Mouse (Mus musculus) neural tube, embryonic 14.5 days (tissue): Measurements from ENCODE around the gene Gapvd1. TPM values are rescaled to one million over a fixed set of nuclear protein-coding genes. Genes with fewer than 3 reads are reported as not detected.

Experiments
- ATAC-seq: fragments of 200-750 bp; cut with Nextera tagmentation; 2 replicates; pipeline ENCODE4 v1.8.0; 2017; ENCODE audit warnings: low read depth, mild to moderate bottlenecking, moderate TSS enrichment, moderate library complexity
- H3K27ac ChIP-seq: fragments of 300-500 bp; sonication (generic); 2 replicates; pipeline ENCODE4 v1.5.1; 2014; ENCODE audit warnings: low read depth, mild to moderate bottlenecking, control low read depth, low read length, moderate library complexity, mixed read lengths
- H3K27me3 ChIP-seq: fragments of 300-500 bp; sonication (generic); 2 replicates; pipeline ENCODE4 v1.6.1; 2014; ENCODE audit warnings: low read length; ENCODE audit not compliant: control insufficient read depth, insufficient read depth
- H3K36me3 ChIP-seq: fragments of 300-500 bp; sonication (generic); 2 replicates; pipeline ENCODE4 v1.6.1; 2014; ENCODE audit warnings: low read length, mixed read lengths; ENCODE audit not compliant: control insufficient read depth, insufficient read depth
- H3K4me1 ChIP-seq: fragments of 300-500 bp; sonication (generic); 2 replicates; pipeline ENCODE4 v1.6.1; 2014; ENCODE audit warnings: low read length; ENCODE audit not compliant: control insufficient read depth, insufficient read depth
- H3K4me2 ChIP-seq: fragments of 300-500 bp; sonication (generic); 2 replicates; pipeline ENCODE4 v1.6.1; 2014; ENCODE audit warnings: mild to moderate bottlenecking, low read depth, low read length, control low read depth
- H3K4me3 ChIP-seq: fragments of 300-500 bp; sonication (generic); 2 replicates; pipeline ENCODE4 v1.5.1; 2014; ENCODE audit warnings: low read depth, low read length, control low read depth, mixed read lengths
- H3K9ac ChIP-seq: fragments of 300-500 bp; sonication (generic); replicated peaks from 2 replicates; pipeline ENCODE4 v1.6.1; 2014; ENCODE audit warnings: low read depth, mild to moderate bottlenecking, control low read depth, low read length, mixed read lengths
- H3K9me3 ChIP-seq: fragments of 300-500 bp; sonication (generic); 2 replicates; pipeline ENCODE4 v1.6.1; 2016; ENCODE audit warnings: low read length; ENCODE audit not compliant: control insufficient read depth
- WGBS: fragments of 180-500 bp; shearing (Covaris S2); extraction: QIAGEN DNeasy Blood & Tissue Kit; methylation state at CpG from one replicate; pipeline ENCODE4 v1.1.7; 2014; 5-methylcytosine and 5-hydroxymethylcytosine counted together
- polyA plus RNA-seq: library from polyadenylated mRNA; unstranded; fragments of >200 nt; fragmentation: Nextera tagmentation; extraction: Ambion mirVana; gene quantifications from 2 replicates; pipeline ENCODE4 v1.2.1, GENCODE M21; 2014

Gene Gapvd1
- polyA plus RNA-seq, 1 experiment from 2014 or later = 119 TPM

DNA sequence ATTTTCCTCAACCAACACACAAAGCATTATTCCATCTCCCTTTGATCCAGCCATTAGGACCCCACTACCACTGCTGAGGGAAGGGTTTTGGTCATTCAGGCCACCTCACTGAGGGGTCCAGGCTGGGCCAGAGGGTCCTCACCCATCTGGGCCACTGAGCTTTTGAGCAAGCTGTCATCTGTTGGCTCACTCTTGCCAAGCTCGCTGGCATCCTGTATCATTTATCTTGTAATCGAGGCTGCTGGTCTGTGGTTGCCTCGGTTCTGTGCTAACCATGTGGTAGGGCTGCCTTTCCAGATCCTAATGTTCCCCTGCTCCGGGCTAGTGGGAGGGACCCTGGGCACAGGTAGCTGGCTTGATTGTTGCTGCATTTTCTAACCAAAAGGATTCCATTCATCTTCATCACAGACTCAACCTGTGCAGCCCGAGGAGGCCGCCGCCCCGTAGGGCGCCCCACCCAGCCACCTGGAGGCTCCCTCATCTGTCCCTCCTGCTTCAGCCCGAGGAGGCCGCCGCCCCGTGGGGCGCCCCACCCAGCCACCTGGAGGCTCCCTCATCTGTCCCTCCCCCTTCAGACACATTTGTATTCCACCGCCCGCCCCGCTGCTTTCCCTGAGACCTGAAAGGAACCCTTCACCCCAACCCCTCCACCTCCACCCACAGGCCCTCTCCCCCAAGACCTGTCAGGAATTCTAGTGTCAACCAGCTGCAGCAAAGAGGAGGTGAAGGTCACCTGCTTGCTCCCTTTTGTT, 86.4 kb downstream of the Gapvd1 start:
- no peak overlapping the region for H3K9ac ChIP-seq
- ATAC-seq = no peak
- 40% methylated on average over 17 of the region's 17 CpGs for WGBS
- H3K27ac ChIP-seq = no peak overlapping the region
- H3K4me3 ChIP-seq = no peak overlapping the region
- H3K27me3 ChIP-seq = no peaks in the 10 kb centered on the region
- no peak overlapping the region for H3K4me2 ChIP-seq
- no peaks in the 10 kb centered on the region for H3K9me3 ChIP-seq
- H3K4me1 ChIP-seq = peaks cover 17% of the 10 kb centered on the region; the same call in 1 of the 2 replicates
- H3K36me3 ChIP-seq = no peaks in the 10 kb centered on the region

DNA sequence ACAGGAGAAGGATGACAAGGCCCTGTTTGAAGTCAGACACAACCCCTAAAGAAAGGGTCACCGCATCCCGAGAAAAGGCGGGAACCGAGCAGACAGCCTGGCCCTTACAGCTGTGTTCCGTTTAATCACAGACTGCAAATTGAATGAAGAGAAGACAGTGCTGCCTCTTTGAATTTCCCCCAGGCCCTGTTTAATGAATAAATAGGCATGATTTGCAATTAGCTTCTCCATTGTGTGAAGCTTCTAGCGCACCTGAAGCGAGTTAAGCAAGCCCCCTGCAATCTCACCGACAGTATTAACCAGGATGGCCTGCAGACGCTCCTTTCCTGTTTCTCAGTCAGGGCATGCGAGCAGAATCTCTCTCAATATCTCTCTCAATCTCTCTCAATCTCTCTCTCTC, 87.2 kb downstream of the Gapvd1 start:
- ATAC-seq = no peak
- no peak overlapping the region; the same call in 1 of the 2 replicates for H3K27ac ChIP-seq
- H3K4me2 ChIP-seq = no peak overlapping the region
- no peaks in the 10 kb centered on the region for H3K36me3 ChIP-seq
- H3K27me3 ChIP-seq = no peaks in the 10 kb centered on the region
- no peak overlapping the region for H3K9ac ChIP-seq
- 12% methylated on average over 10 of the region's 10 CpGs for WGBS
- H3K4me1 ChIP-seq = peaks cover 17% of the 10 kb centered on the region; the same call in 1 of the 2 replicates
- no peak overlapping the region for H3K4me3 ChIP-seq
- H3K9me3 ChIP-seq = no peaks in the 10 kb centered on the region

DNA sequence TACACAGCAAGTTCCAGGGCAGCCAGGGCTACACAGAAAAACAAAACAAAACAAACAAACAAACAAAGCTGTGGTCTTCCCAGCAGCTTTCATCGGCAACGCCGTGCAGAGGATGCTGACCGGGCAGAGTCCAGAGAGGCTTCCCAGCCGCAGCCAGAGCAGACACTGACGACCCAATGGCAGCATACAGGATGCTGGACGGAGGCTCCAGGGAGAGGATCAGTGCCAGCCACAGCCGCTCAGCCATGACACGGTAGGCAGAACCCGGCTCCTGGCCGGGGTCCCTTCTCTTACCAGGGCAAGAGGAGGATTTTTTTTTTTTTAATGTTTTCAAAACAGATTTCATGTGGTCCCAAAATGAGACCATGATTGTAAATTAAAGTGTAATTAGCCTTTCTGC, 107.6 kb downstream of the Gapvd1 start:
- no peak for ATAC-seq
- WGBS = 49% methylated on average over 11 of the region's 11 CpGs
- Histone ChIP-seq H3K4me3 (no peak overlapping the region), H3K4me2 (no peak overlapping the region), H3K36me3 (no peaks in the 10 kb centered on the region), H3K9ac (no peak overlapping the region), H3K9me3 (no peaks in the 10 kb centered on the region), H3K27me3 (no peaks in the 10 kb centered on the region), H3K4me1 (0 out of 2 replicates have a peak, but pooled peaks cover 7% of the 10 kb centered on the region), H3K27ac (no peak overlapping the region)

DNA sequence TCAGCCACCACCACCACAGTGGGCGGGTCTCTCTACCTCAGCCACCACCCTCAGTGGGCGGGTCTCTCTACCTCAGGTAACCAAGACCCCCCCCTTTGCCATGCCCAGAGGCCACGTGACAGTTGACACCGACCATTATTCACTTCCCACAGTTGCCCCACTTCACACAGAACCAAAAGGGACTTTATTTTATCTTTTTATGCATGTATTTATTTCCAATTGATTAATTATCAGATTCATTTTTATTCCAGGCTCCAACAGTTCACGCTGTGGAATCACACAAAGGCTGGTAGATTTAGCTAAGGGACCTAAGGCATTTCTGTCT, 108.5 kb downstream of the Gapvd1 start:
- H3K36me3 ChIP-seq = no peaks in the 10 kb centered on the region
- 0 out of 2 replicates have a peak, but pooled peaks cover 7% of the 10 kb centered on the region for H3K4me1 ChIP-seq
- H3K9me3 ChIP-seq = no peaks in the 10 kb centered on the region
- no peak overlapping the region for H3K27ac ChIP-seq
- H3K27me3 ChIP-seq = no peaks in the 10 kb centered on the region
- H3K9ac ChIP-seq = no peak overlapping the region
- peak overlapping the region; percentile 36; the same call in 1 of the 2 replicates for H3K4me2 ChIP-seq
- ATAC-seq = no peak
- no peak overlapping the region for H3K4me3 ChIP-seq
- WGBS = 17% methylated on average over 5 of the region's 5 CpGs

- ATAC-seq = peak; percentile 76
- H3K27me3 ChIP-seq = no peaks in the 10 kb centered on the region
- 0 out of 2 replicates have a peak, but pooled peaks cover 7% of the 10 kb centered on the region for H3K4me1 ChIP-seq
- no peak overlapping the region for H3K4me3 ChIP-seq
- H3K4me2 ChIP-seq = peak overlapping the region; percentile 36
- H3K9me3 ChIP-seq = no peaks in the 10 kb centered on the region
- H3K36me3 ChIP-seq = no peaks in the 10 kb centered on the region
- H3K27ac ChIP-seq = no peak overlapping the region
- no peak overlapping the region for H3K9ac ChIP-seq
- WGBS = 11% methylated on average over 21 of the region's 21 CpGs
Observed at GRCm38 (mm10) chr2:34645851-34646540, 109.0 kb downstream of the Gapvd1 start.

- Histone ChIP-seq H3K9me3 (no peaks in the 10 kb centered on the region), H3K4me2 (no peak overlapping the region), H3K36me3 (no peaks in the 10 kb centered on the region), H3K27ac (no peak overlapping the region), H3K4me1 (0 out of 2 replicates have a peak, but pooled peaks cover 7% of the 10 kb centered on the region), H3K4me3 (no peak overlapping the region), H3K9ac (no peak overlapping the region), H3K27me3 (no peaks in the 10 kb centered on the region)
- no peak for ATAC-seq
- WGBS = 38% methylated on average over 22 of the region's 22 CpGs
Observed at GRCm38 (mm10) chr2:34644571-34645526, 110.2 kb downstream of the Gapvd1 start.

- 33% methylated on average over 2 of the region's 2 CpGs for WGBS
- Histone ChIP-seq H3K27me3 (no peaks in the 10 kb centered on the region), H3K36me3 (no peaks in the 10 kb centered on the region), H3K27ac (no peak overlapping the region), H3K9me3 (no peaks in the 10 kb centered on the region), H3K4me2 (no peak overlapping the region), H3K4me1 (peaks cover 4% of the 10 kb centered on the region; the same call in 1 of the 2 replicates), H3K4me3 (no peak overlapping the region), H3K9ac (no peak overlapping the region)
- ATAC-seq = no peak
Observed at GRCm38 (mm10) chr2:34642351-34642750, 112.7 kb downstream of the Gapvd1 start.

GRCm38 (mm10) chr2:34639725-34640124, 115.3 kb downstream of the Gapvd1 start:
- H3K4me2 ChIP-seq = no peak overlapping the region
- H3K27ac ChIP-seq = no peak overlapping the region
- WGBS = 63% methylated on average over 5 of the region's 5 CpGs

More at GRCm38 (mm10) chr2:34639725-34640124, 115.3 kb downstream of the Gapvd1 start:
- Histone ChIP-seq H3K4me1 (peaks cover 7% of the 10 kb centered on the region; the same call in 1 of the 2 replicates), H3K9me3 (no peaks in the 10 kb centered on the region), H3K36me3 (no peaks in the 10 kb centered on the region), H3K9ac (no peak overlapping the region), H3K27me3 (no peaks in the 10 kb centered on the region), H3K4me3 (no peak overlapping the region)
- ATAC-seq = 0 out of 2 replicates have a peak, but pooled peaks have one; percentile 25
